Mouse (Mus musculus) limb, embryonic 14.5 days (tissue): Measurements from ENCODE around the gene Tiam1. TPM values are rescaled to one million over a fixed set of nuclear protein-coding genes. Genes with fewer than 3 reads are reported as not detected.

Experiments
- ATAC-seq: fragments of 200-750 bp; cut with Nextera tagmentation; 2 replicates; pipeline ENCODE4 v1.8.0; 2017; ENCODE audit warnings: low read depth, moderate number of reproducible peaks, moderate TSS enrichment; ENCODE audit not compliant: low FRiP score
- DNase-seq: peaks from one replicate; pipeline ENCODE4 v3.0.0-alpha.2; 2015; ENCODE audit warnings: low spot score
- H3K27ac ChIP-seq: fragments of 300-500 bp; sonication (generic); replicated peaks from 2 replicates; pipeline ENCODE4 v1.5.1; 2014; ENCODE audit warnings: low read depth, mild to moderate bottlenecking, low read length, moderate library complexity, mixed read lengths
- H3K27me3 ChIP-seq: fragments of 300-500 bp; sonication (generic); 2 replicates; pipeline ENCODE4 v1.6.1; 2014; ENCODE audit warnings: low read length, mixed read lengths; ENCODE audit not compliant: control insufficient read depth, insufficient read depth
- H3K36me3 ChIP-seq: fragments of 300-500 bp; sonication (generic); 2 replicates; pipeline ENCODE4 v1.6.1; 2014; ENCODE audit warnings: mild to moderate bottlenecking, low read length, moderate library complexity, mixed read lengths; ENCODE audit not compliant: control insufficient read depth, insufficient read depth
- H3K4me1 ChIP-seq: fragments of 300-500 bp; sonication (generic); 2 replicates; pipeline ENCODE4 v1.6.1; 2014; ENCODE audit warnings: antibody characterized with exemption, low read length, mixed read lengths; ENCODE audit not compliant: control insufficient read depth, insufficient read depth
- H3K4me2 ChIP-seq: fragments of 300-500 bp; sonication (generic); replicated peaks from 2 replicates; pipeline ENCODE4 v1.6.1; 2014; ENCODE audit warnings: low read depth, mild to moderate bottlenecking, low read length, moderate library complexity; ENCODE audit not compliant: severe bottlenecking
- H3K4me3 ChIP-seq: fragments of 300-500 bp; sonication (generic); replicated peaks from 2 replicates; pipeline ENCODE4 v1.5.1; 2014; ENCODE audit warnings: low read length
- H3K9ac ChIP-seq: fragments of 300-500 bp; sonication (generic); 2 replicates; pipeline ENCODE4 v1.6.1; 2014; ENCODE audit warnings: mild to moderate bottlenecking, low read depth, low read length, moderate library complexity; ENCODE audit not compliant: severe bottlenecking
- H3K9me3 ChIP-seq: fragments of 300-500 bp; sonication (generic); 2 replicates; pipeline ENCODE4 v1.6.1; 2016; ENCODE audit warnings: low read length; ENCODE audit not compliant: control insufficient read depth
- POLR2A ChIP-seq: fragments of 200-500 bp; IDR thresholded peaks from 2 replicates; pipeline ENCODE4 v1.8.0; 2012; ENCODE audit warnings: inconsistent platforms, mild to moderate bottlenecking, moderate library complexity, borderline replicate concordance; ENCODE audit not compliant: insufficient read depth, insufficient read length; ENCODE audit errors: extremely low read depth
- whole genome bisulfite sequencing: fragments of 180-500 bp; shearing (Covaris S2); extraction: QIAGEN DNeasy Blood & Tissue Kit; methylation state at CpG from one replicate; pipeline ENCODE4 v1.1.7; 2014; 5-methylcytosine and 5-hydroxymethylcytosine counted together
- polyA plus RNA-seq, 2 experiments: library from polyadenylated mRNA; depleted of rRNA in 1 of 2; stranded (reverse) in 1 of 2; unstranded in 1 of 2; fragments of >200 nt; fragmentation: Nextera tagmentation in 1 of 2; extraction: Ambion mirVana in 1 of 2; gene quantifications; 2 replicates each; pipeline versions ENCODE4 v1.2.1 to v1.2.3; 2012 to 2014

Tiam1 gene
- polyA plus RNA-seq, 2 experiments: 22.4 to 54.9 TPM

DNA sequence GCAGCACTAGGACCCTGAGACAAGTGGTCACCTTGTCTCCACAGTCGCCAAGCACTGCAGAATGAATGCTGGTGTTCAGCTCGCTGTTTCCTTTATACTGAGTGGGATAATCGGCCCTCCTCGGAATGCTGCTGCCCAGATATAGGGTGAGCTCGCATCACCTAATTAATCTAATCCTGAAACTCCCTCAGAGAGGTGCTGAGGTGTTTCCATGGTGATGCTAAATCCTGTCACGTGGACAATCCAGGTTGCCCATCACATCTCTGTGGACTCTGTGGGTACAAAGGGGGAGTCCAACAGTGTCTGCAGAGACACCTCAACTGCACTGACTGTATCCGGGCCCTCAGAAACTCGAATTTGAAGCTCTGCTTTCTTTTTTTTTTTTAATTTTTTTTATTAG is 27.8 kb upstream of the Tiam1 start:
- TF ChIP-seq POLR2A: no peak
- WGBS: 57% methylated on average over 8 of the region's 8 CpGs

DNA sequence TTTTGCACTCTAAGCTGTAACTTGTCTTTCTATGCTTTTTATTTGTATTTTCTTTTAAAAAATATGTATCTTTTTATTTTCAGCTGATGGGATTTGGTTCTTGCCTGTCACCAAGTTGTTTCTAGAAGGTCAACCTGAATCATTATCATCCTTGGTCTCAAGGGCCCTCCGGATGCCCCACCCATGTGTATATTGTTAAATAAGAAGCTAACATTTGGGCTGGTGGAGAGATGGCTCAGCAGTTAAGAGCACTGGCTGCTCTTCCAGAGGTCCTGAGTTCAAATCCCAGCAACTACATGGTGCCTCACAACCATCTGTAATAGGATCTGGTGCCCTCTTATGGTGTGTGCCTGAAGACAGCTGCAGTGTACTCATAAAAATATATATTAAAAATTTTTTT is 27.1 kb upstream of the Tiam1 start:
- 96% methylated on average over 1 of the region's 1 CpGs for WGBS
- Histone ChIP-seq H3K36me3 (no peaks in the 10 kb centered on the region), H3K27ac (no peak overlapping the region), H3K27me3 (no peaks in the 10 kb centered on the region), H3K4me2 (no peak overlapping the region), H3K9ac (no peak overlapping the region), H3K4me1 (no peaks in the 10 kb centered on the region), H3K9me3 (no peaks in the 10 kb centered on the region), H3K4me3 (no peak overlapping the region)
- ATAC-seq (no peak), DNase-seq (no peak)
- TF ChIP-seq POLR2A: no peak

More for the DNA sequence above, 27.8 kb upstream of the Tiam1 start:
- no peak overlapping the region for H3K27ac ChIP-seq
- H3K9ac ChIP-seq: no peak overlapping the region
- H3K9me3 ChIP-seq: no peaks in the 10 kb centered on the region
- no peak for DNase-seq
- ATAC-seq: no peak
- H3K36me3 ChIP-seq: no peaks in the 10 kb centered on the region
- H3K27me3 ChIP-seq: no peaks in the 10 kb centered on the region
- no peak overlapping the region for H3K4me2 ChIP-seq
- H3K4me3 ChIP-seq: no peak overlapping the region
- H3K4me1 ChIP-seq: no peaks in the 10 kb centered on the region

DNA sequence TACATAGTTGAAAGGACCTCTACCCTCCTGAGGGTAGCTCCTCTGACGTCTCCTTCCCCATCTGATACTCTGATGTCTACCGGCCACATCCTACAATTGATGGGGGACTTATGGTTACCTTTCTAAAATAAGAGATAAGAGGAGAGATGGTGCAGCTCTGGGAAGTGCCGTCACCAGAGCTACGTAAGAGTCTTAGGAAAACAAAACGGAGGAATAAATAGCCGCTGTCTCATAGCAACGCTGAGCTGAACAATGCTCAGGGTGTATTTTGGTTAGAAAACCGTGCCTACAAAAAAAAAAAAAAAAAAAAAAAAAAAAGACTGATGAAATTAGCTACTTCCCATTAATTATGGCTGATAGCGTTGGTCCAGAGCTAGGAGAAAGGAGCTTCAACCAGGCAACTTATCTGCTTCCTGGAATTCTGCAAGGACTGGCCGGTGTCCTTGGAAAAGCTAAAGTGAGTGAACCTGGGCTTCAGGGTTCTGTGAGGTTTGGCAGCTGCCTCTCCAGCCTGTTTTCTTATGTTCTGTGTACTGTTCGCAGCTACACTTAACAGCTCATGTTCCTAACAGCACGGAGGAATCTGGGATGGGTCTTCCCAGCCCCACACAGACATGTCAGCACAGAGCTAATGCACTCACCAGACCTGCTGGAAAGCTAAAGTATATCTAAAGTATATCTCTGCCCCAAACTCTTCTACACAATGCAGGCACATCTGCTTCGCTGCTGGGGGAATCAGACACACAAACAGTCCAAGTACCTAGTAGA is 26.5 kb upstream of the Tiam1 start:
- no peak overlapping the region for H3K4me3 ChIP-seq

DNA sequence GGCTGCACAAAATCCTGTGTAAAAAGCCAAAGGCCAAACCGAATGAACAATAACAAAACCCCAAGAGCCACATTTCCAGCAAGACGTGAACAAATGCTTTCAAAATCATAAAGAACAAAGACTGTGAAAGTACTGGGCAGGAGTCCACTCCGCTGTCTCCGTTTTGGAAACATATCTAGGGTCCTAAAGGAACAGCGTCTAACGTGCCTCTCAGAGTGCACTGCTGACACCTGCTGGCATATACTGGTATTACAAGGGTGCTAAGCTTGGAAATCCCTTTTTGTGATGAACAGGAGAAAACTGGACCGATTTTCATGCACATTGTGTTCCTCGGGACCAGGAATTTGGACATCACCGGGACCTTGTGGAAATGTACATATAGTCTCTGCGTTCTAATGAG is 24.1 kb upstream of the Tiam1 start:
- no peak for TF ChIP-seq POLR2A
- ATAC-seq (0 out of 2 replicates have a peak, but pooled peaks have one; percentile 29), DNase-seq (peak; percentile 82)
- Histone ChIP-seq H3K27me3 (no peaks in the 10 kb centered on the region), H3K9ac (no peak overlapping the region), H3K4me3 (no peak overlapping the region), H3K27ac (no peak overlapping the region), H3K36me3 (no peaks in the 10 kb centered on the region), H3K4me1 (no peaks in the 10 kb centered on the region), H3K4me2 (no peak overlapping the region), H3K9me3 (no peaks in the 10 kb centered on the region)
- WGBS: 30% methylated on average over 10 of the region's 10 CpGs

More for the DNA sequence above, 26.5 kb upstream of the Tiam1 start:
- Histone ChIP-seq H3K9me3 (no peaks in the 10 kb centered on the region), H3K4me1 (no peaks in the 10 kb centered on the region), H3K27me3 (no peaks in the 10 kb centered on the region), H3K9ac (no peak overlapping the region), H3K27ac (no peak overlapping the region), H3K4me2 (no peak overlapping the region), H3K36me3 (no peaks in the 10 kb centered on the region)
- DNase-seq (no peak), ATAC-seq (0 out of 2 replicates have a peak, but pooled peaks have one; percentile 41)
- WGBS: 66% methylated on average over 13 of the region's 13 CpGs
- TF ChIP-seq POLR2A: no peak

DNA sequence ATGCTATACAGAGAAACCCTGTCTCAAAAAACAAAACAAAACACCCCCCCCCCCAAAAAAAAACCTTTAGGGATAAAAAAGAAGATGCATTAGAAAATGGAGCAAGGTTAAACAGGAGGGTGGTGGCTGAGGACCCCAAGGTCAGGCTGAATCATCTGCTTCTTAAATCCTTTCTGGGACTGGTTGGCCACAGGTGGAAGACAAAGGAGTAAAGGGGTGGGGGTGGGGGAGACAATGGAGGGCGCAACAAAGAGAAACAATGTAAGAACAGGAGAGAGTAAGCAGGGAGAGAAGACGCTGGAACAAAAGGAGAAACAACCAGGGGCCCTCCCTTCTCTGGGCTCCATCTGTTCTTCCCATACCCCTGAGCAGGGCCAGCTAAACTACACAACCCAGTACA is 21.9 kb upstream of the Tiam1 start:
- no peak overlapping the region for H3K27ac ChIP-seq
- H3K27me3 ChIP-seq: no peaks in the 10 kb centered on the region
- no peaks in the 10 kb centered on the region for H3K9me3 ChIP-seq
- no peak for TF ChIP-seq POLR2A
- no peaks in the 10 kb centered on the region for H3K36me3 ChIP-seq
- WGBS: 81% methylated on average over 2 of the region's 2 CpGs
- ATAC-seq: no peak
- no peak overlapping the region for H3K4me3 ChIP-seq
- H3K4me1 ChIP-seq: no peaks in the 10 kb centered on the region
- no peak overlapping the region for H3K9ac ChIP-seq
- H3K4me2 ChIP-seq: no peak overlapping the region
- no peak for DNase-seq
